Mouse (Mus musculus): Measurements from ENCODE around the gene Sirt7. TPM values are rescaled to one million over a fixed set of nuclear protein-coding genes. Genes with fewer than 3 reads are reported as not detected.
A peak's percentile ranks its signal among the peaks of the same experiment; 100 is the strongest.

Gene Sirt7
- polyA plus RNA-seq (2012; ENCODE audit: insufficient read depth, insufficient read length, low replicate concordance, missing spikeins) = not detected in 2 replicates

DNA sequence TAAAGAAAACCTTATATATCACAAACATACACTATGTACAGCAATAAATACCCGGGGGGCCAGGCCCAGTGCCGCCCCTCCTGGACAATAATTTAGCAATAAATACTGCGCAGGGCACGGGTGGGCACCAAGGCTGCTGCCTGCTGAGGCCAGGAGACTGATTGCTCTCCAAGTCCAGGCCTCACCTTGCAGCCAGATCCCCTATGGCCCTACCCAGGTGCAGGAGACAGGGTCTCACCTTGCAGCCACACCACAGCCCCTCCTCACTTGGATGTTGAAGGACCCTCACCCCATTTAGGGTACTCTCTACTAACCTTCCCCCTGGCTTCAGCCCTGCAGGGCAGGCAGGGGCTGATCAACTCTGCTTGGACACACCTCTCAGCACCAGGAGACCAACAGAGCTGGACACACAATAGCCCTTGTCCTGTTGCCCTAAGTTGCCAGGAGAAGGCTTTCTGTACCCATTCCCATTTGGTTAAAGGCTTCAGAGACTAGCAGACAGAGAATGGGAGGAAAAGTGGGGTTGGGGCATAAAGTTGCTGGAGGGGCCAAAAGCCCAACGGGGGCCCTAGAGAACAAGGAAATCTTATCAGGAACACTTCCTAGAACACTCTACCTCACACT is at the start of gene Sirt7:
TSS of gene Sirt7 (minus strand) at position 89 of the 624 bp plus-strand sequence.
- peak within 1 kb of the TSS; percentile 90 for H3K4me3 ChIP-seq (ENCODE audit: insufficient read depth, low read depth, low read length)
- peaks cover 29% of the 10 kb centered on the region for H3K4me1 ChIP-seq (ENCODE audit: control insufficient read depth, insufficient read depth, low read length)
- WGBS = 12% methylated on average over 5 of the region's 5 CpGs
- 0 out of 2 replicates have a peak within 1 kb of the TSS, but pooled peaks have one; percentile 22 for H3K27ac ChIP-seq (ENCODE audit: insufficient read depth, low read depth, low read length)
- no peak for TF ChIP-seq CTCF (IDR thresholded peaks at IDR 0.05; ENCODE audit: insufficient read depth, low read depth, low read length)

DNA sequence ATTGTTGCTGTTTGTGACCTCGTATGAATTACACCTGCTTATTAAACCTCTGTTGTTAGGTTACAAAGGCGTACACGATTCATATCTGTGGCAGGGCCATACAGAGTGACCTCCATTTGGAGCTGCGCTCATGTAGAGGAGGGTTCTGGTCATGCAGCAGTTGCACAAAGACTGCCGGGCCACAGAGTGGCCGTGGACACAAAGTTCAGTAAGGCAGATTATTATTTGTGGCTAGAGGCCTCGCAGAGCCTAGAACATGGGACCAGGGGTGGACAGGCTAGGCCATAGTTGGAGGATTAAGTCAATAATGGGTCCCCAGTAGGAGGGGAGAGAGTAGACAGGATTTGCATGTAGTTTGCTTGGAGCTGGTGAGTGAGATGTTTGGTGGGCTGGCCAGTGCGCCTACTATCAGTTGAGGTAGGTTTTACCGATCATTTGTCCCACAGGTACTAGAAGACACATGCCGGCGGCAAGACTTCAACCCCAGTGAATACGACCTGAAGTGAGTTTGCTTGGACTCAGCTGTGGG is 48.6 kb upstream of the Sirt7 start:
- peak overlapping the region; percentile 85 for H3K4me3 ChIP-seq (ENCODE audit: insufficient read depth, low read depth, low read length)
- H3K4me1 ChIP-seq (ENCODE audit: control insufficient read depth, insufficient read depth, low read length) = peaks cover 12% of the 10 kb centered on the region
- TF ChIP-seq POLR2A (IDR thresholded peaks at IDR 0.05; ENCODE audit: insufficient read depth, low read depth, low read length) (no peak), CTCF (IDR thresholded peaks at IDR 0.05; ENCODE audit: insufficient read depth, low read depth, low read length) (no peak)
- 32% methylated on average over 12 of the region's 12 CpGs for WGBS
- H3K27ac ChIP-seq (ENCODE audit: insufficient read depth, low read depth, low read length) = no peak overlapping the region

DNA sequence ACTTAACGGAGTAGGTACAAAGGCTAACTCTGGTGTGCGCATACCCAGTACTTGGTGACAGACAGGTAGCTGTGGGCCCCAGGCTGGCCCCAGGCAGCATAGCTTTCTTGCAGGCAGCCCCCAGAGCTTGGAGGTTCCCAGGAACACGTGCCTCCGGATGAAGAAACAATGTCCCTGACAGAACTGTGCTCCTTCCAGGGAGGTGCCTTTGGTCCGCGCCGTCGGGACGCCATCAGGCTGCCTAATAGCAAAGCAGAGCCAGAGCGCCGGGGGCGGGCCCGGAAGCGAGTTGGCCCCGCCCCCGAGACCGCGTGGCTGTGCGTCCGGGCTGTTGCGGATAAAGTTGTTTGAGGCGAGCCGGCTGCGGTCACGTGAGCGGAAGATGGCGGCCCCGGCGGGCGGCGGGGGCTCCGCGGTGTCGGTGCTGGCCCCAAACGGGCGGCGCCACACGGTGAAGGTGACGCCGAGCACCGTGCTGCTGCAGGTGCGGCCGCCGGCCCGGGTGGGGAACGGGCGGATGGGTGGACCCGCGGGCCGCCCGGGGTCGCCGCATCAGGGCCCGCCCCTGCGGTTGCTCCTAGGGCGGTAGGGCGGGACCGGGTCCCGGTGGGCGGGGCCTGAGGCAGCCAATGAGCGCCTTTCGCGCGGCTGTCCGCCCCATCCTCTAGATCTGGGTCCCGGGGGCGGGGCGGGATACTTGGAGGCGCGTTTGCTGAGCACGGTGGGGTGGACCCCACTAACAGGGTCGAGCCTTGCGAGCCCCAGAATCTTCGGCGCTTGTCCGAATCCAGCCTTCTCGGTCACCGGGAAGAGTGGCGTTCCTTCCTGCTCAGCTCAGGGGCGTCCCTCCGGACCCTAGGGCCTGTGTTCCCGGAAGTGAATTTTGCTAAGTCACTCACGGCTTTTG is 47.9 kb upstream of the Sirt7 start, which contains the start of gene Aspscr1:
TSS of gene Aspscr1 (plus strand) at position 287 of the 907 bp plus-strand sequence.
- TF ChIP-seq CTCF (IDR thresholded peaks at IDR 0.05; ENCODE audit: insufficient read depth, low read depth, low read length) (no peak), POLR2A (IDR thresholded peaks at IDR 0.05; ENCODE audit: insufficient read depth, low read depth, low read length) (peak; percentile 54; the same call in 1 of the 2 replicates)
- Histone ChIP-seq H3K27ac (ENCODE audit: insufficient read depth, low read depth, low read length) (0 out of 2 replicates have a peak within 1 kb of the TSS, but pooled peaks have one; percentile 19), H3K4me3 (ENCODE audit: insufficient read depth, low read depth, low read length) (peak within 1 kb of the TSS; percentile 85), H3K4me1 (ENCODE audit: control insufficient read depth, insufficient read depth, low read length) (peaks cover 12% of the 10 kb centered on the region)
- 1% methylated on average over 83 of the region's 83 CpGs for WGBS

DNA sequence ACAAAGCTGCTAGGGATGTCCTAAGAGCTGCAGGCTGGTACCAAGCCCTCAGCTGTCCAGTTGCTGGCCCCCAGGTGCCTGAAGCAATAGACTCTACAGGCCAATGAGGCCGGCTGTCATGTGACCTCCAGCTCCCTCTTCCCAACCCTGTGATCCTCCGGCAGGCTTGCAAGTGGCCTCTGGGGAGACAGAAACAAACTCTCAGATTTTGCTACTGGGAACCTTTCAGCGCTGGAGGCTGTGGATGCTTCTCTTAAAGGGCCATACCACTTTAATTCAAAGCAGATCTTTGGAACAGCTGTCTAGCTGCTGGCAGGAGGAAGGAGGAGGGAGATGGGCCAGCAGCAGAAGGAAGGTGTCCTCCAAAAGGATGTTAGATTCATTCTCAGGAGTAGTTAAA is 41.6 kb upstream of the Sirt7 start:
- H3K4me3 ChIP-seq (ENCODE audit: insufficient read depth, low read depth, low read length) = no peak overlapping the region
- no peak overlapping the region for H3K27ac ChIP-seq (ENCODE audit: insufficient read depth, low read depth, low read length)
- 17% methylated on average over 3 of the region's 3 CpGs for WGBS
- TF ChIP-seq POLR2A (IDR thresholded peaks at IDR 0.05; ENCODE audit: insufficient read depth, low read depth, low read length) (no peak), CTCF (IDR thresholded peaks at IDR 0.05; ENCODE audit: insufficient read depth, low read depth, low read length) (no peak)
- no peaks in the 10 kb centered on the region for H3K4me1 ChIP-seq (ENCODE audit: control insufficient read depth, insufficient read depth, low read length)

DNA sequence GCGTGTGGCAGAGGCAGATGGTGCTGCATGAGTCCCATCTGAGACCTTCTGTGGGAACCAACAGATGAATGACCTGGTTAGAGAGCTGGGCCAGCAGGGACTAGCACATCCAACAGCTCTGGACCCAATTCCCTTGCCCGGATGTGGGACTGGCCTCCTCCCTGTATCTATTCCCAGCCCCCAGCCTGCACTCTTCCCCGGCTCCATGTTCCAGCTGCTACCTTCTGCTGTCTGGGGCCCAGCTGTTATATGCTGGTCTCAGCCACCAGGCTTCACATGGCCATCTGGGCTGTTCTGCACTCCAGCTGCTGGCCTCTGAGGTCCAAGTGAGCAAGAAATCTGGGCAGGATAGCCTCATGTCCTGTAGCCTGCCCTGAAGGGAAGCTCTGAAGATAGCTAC is 40.4 kb upstream of the Sirt7 start:
- Histone ChIP-seq H3K4me3 (ENCODE audit: insufficient read depth, low read depth, low read length) (no peak overlapping the region), H3K4me1 (ENCODE audit: control insufficient read depth, insufficient read depth, low read length) (peaks cover 8% of the 10 kb centered on the region), H3K27ac (ENCODE audit: insufficient read depth, low read depth, low read length) (no peak overlapping the region)
- 88% methylated on average over 3 of the region's 3 CpGs for WGBS
- TF ChIP-seq POLR2A (IDR thresholded peaks at IDR 0.05; ENCODE audit: insufficient read depth, low read depth, low read length) = no peak
- TF ChIP-seq CTCF (IDR thresholded peaks at IDR 0.05; ENCODE audit: insufficient read depth, low read depth, low read length) = no peak

DNA sequence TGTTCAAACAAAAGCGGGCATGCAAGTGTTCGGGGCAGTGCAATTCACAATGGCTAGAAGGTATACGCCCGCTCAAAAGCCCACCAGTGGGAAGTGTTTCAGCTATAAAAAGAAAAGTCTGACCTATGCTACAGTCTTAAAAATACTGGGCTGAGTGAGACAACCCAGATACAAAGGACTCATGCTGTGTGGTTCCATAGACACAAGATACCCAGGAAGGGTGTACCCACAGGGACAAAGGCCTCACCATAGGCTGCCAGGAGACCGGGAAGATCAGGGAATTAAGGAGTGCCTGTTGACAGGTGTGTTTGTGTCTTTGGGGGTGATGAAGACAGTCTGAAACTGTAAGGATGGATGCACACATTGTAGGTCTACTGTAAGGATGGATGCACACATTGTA is 38.7 kb upstream of the Sirt7 start:
- Histone ChIP-seq H3K27ac (ENCODE audit: insufficient read depth, low read depth, low read length) (no peak overlapping the region), H3K4me1 (ENCODE audit: control insufficient read depth, insufficient read depth, low read length) (peaks cover 23% of the 10 kb centered on the region), H3K4me3 (ENCODE audit: insufficient read depth, low read depth, low read length) (no peak overlapping the region)
- WGBS = 75% methylated on average over 5 of the region's 5 CpGs
- TF ChIP-seq POLR2A (IDR thresholded peaks at IDR 0.05; ENCODE audit: insufficient read depth, low read depth, low read length) (no peak), CTCF (IDR thresholded peaks at IDR 0.05; ENCODE audit: insufficient read depth, low read depth, low read length) (no peak)

DNA sequence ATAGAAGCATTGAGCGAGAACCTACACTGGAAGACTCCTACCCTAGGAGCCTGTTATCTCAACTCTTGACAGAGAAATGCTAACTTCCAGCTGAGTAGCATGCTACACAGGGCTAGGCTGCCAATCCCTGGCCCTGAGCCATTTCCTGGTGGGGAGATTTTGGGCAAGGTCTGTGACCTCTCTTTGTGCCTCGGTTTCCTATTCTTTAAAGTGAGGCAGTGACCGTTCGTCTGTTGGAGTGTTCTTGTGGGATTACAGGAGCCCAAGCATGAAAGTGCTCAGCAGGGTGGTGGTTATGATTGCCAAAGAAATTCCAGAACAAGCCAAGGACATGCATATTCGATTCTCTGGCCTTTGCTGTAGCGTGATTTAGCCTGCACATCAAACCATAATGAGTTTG is 37.7 kb upstream of the Sirt7 start:
- Histone ChIP-seq H3K4me1 (ENCODE audit: control insufficient read depth, insufficient read depth, low read length) (peaks cover 26% of the 10 kb centered on the region), H3K27ac (ENCODE audit: insufficient read depth, low read depth, low read length) (no peak overlapping the region), H3K4me3 (ENCODE audit: insufficient read depth, low read depth, low read length) (no peak overlapping the region)
- TF ChIP-seq POLR2A (IDR thresholded peaks at IDR 0.05; ENCODE audit: insufficient read depth, low read depth, low read length) (no peak), CTCF (IDR thresholded peaks at IDR 0.05; ENCODE audit: insufficient read depth, low read depth, low read length) (no peak)
- WGBS = 42% methylated on average over 6 of the region's 6 CpGs

DNA sequence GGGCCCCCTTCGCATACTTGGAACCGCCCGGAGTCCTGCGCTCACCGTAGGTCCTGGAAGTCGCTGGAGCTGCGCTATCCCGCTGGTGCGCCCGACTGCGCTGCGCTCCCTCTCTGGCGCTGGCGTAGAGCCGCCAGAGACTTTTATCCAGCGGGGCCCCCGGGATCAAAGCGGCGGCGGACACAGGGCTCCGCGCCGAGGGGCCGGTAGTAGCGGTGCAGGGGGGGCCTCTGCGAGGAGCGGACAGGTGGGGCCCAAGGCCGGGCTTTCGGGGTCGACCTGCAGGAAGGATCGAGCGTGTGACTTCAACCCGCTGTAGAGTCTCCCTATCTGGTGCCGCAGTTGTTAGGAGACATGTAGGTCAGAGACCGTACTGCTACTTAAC is 36.0 kb upstream of the Sirt7 start, which contains the start of gene Notum:
TSS of gene Notum (minus strand) at position 100 of the 385 bp plus-strand sequence.
- WGBS = under 1% methylated on average over 35 of the region's 35 CpGs

More for the DNA sequence above, 36.0 kb upstream of the Sirt7 start, which contains the start of gene Notum:
- Histone ChIP-seq H3K4me3 (ENCODE audit: insufficient read depth, low read depth, low read length) (peak within 1 kb of the TSS; percentile 40), H3K27ac (ENCODE audit: insufficient read depth, low read depth, low read length) (no peak within 1 kb of the TSS), H3K4me1 (ENCODE audit: control insufficient read depth, insufficient read depth, low read length) (peaks cover 26% of the 10 kb centered on the region)
- TF ChIP-seq CTCF (IDR thresholded peaks at IDR 0.05; ENCODE audit: insufficient read depth, low read depth, low read length) = no peak
